Mouse (Mus musculus) cerebral cortex, adult 2 months (tissue): ENCODE results near the gene Fbxl19.

Experiments used
- WGBS: fragments of 180-500 bp; shearing (Covaris S2); methylation state at CpG from one replicate; pipeline ENCODE4 v1.1.7; 2018; 5-methylcytosine and 5-hydroxymethylcytosine counted together

The Fbxl19 gene

DNA sequence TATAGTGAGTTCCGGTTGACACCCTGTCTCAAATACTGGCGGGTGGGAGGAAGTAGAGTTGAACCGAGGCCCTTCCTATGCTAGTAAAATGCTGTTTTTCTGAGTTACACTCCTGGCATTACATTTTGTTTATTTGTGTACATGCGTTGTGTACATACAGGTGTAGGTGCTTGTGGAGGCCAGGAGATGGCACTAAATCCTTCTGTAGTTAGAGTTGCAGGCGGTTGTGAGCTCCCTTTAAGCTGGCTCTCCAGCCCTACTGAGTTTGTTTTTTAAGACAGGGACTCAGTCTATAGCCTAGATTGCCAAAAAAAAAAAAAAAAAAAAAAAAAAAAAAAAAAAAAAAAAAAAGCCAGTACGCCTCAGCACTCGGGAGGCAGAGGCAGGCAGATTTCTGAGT is 16.4 kb upstream of the Fbxl19 start:
- 82% methylated on average over 7 of the region's 7 CpGs for WGBS

DNA sequence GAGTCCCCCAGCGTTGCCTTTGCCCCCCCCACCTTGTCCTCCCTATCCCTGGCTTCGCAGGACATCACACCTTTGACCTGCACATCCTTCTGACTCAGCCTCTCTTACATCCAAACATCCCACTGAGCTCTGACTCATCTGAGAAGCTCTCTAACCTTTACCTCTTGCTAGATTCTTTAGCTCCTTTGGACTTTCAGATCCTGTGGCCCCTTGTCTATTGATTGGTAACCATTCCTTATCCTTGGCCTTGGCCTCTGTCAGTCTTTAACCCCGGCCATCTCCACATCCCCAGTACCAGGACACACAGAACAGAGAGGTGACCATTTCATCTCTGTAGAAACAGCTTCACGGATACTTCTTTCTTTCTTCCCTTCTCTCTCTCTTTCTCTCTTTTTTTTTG is 14.2 kb upstream of the Fbxl19 start:
- 74% methylated on average over 4 of the region's 4 CpGs for WGBS

DNA sequence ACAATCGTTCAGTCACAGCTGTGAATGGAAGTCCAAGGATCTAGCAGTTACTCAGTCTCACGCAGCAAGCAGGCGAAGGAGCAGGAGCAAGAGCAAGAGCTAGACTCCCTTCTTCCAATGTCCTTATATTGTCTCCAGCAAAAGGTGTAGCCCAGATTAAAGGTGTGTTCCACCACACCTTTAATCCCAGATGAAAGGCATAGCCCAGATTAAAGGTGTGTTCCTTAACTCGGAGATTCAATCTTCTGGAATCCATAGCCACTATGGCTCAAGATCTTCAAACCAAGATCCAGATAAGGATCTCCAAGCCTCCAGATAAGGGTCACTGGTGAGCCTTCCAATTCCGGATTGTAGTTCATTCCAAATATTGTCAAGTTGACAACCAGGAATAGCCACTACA is 12.3 kb upstream of the Fbxl19 start, which contains the start of gene Ctf2:
Gene Ctf2 (minus strand): TSS at position 101 of the 400 bp plus-strand sequence.
- WGBS: 88% methylated on average over 1 of the region's 5 CpGs

DNA sequence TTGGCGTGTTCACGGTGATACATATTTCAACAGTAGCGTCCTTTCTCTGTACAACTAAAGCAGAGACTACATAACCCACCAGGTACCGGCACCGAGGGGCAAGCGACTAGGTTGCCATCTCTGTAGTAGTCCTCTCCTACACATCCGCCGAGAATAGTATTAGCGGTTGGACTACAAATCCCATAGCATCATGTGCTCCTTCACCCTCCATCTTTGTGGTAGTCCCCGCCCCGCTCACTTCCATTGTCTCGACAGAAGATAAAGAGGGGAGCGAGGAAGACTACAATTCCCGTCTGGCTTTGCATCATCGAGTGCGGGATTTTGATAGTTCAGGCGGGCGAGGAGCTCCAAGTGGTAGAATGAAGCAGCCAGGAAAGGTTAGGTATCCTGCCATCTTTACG is 908 bp downstream of the Fbxl19 start:
- WGBS: under 1% methylated on average over 19 of the region's 19 CpGs

DNA sequence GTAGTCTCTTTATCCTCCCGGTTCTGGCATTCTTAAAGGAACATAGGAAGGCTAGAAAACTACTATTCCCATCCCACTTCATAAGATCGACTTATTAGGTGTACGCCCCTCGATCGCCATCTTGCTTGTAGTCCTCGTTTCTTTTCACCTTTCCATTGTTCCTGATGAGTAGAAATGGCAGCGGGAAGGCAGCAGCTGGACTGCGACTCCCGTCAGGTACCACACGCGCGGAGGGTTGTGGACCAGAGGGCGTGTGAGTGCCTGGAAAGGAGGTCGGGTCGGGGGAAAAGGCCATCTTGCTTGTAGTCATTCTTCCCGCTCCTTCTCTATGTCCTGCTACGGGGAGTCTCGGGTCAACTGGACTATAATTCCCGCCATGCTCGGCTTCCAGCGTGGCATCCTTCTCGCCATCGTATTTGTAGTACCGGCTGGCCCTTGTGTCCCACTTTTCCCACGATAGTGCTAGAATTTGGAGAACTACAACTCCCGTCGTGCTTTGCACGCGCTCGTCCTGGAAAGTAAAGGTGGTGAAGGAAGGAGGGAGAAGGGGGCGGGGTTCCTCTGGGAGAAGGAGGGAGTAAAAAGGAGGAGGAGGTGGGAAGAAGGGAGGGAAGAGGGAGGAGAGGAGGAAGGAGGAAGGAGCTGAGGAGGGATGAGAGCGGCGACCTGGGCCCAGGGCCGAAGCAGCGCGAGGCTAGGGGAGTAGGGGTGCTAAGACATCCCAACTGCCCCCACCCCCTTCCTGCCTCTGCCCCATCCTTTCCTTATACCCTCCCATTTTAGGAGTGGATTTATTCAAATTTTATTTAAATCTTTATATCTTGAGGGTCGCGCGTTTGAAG is 1.5 kb downstream of the Fbxl19 start:
- WGBS: under 1% methylated on average over 39 of the region's 39 CpGs

DNA sequence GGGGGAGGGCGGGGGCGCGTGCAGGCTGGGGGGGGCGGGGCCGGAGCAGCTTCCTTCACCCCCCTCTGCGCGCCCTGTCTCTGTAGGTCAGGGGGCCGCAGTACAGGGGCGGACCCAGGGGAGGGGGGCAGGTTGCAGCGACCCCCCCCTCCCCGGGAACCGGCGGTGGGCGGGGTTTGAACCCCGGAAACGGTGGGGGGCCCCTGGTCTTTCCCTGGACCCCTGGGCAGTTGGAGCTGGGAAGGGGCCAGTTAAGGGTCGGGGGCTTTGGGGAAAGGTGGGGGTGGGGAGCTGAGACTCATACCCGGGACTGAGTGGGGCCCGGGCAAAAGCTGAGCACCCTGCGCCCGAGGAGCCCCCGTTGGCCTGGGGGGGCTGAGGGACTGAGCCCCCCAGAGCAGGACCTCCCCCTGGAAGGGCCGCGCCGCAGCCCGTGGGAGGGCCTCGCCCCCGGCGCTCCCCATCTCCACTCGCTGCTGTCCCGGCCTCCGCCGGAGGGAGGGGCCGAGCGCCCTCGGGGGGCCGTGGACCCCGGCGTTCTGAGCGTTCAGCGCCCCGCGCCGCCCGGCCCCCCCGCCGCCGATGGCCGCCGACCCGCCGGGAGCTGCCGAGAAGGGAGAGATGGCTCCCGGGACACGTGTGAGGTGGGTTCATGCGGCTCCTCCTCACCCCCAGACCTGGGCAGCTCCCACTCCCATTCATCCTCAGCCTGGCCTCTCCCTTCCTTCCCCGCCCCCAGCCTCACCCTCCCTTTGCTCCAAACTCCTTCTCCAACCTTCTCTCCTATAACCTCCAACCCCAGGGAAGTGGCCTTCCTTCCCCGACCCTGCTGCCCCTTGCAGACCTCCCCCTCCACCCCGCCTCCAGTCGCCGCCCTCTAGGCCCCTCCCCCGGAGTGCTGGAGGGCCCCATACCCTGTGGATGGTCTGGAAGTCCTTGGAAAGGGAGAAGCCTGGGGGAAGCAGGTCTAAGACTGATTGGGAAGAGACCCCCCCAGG is 2.5 kb downstream of the Fbxl19 start:
- 1% methylated on average over 62 of the region's 62 CpGs for WGBS

DNA sequence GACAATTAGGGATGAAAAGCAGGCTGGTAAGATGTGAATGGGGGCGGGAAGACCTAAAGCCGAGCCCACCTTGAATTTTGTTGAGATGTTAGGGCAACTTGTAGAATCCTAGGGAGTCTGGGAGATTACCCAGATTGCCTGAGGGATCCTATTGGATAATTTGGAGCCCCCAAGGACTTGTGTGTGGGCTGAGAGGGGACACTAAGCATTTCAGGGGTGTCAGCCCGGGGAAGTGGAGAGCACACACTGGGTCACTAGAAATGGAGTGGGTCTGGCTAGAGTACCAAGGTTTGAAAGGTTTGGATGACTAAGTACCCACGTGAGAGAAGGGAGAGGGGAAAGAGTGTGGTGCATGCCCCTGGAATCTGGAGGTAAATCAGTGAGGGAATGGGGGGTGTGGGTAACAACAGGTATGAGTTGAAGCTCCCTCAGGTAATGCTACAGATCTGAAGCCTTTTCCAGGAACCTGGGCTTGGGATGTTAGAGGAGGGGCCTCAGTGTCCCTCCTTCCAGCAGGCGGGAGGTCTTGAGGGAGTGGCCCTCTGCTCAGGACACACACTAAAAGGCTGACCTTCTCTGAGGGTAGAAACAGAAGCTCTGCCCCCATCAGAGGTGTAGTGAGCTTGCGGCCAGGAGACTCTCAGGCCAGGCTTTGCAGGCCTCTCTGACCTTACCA is 3.4 kb downstream of the Fbxl19 start:
- 48% methylated on average over 6 of the region's 6 CpGs for WGBS

DNA sequence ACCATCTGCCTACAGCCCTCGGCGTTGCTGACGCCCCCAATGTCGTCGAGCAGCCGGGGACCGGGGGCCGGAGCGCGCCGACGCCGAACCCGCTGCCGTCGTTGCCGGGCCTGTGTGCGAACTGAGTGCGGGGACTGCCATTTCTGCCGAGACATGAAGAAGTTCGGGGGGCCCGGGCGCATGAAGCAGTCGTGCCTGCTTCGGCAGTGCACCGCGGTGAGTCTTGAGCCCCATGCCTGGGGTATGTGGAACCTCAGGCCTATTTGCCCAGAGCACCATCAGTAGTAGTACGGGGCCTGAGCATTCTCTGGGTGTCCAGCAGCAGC is 3.9 kb downstream of the Fbxl19 start:
- WGBS: 93% methylated on average over 28 of the region's 28 CpGs

DNA sequence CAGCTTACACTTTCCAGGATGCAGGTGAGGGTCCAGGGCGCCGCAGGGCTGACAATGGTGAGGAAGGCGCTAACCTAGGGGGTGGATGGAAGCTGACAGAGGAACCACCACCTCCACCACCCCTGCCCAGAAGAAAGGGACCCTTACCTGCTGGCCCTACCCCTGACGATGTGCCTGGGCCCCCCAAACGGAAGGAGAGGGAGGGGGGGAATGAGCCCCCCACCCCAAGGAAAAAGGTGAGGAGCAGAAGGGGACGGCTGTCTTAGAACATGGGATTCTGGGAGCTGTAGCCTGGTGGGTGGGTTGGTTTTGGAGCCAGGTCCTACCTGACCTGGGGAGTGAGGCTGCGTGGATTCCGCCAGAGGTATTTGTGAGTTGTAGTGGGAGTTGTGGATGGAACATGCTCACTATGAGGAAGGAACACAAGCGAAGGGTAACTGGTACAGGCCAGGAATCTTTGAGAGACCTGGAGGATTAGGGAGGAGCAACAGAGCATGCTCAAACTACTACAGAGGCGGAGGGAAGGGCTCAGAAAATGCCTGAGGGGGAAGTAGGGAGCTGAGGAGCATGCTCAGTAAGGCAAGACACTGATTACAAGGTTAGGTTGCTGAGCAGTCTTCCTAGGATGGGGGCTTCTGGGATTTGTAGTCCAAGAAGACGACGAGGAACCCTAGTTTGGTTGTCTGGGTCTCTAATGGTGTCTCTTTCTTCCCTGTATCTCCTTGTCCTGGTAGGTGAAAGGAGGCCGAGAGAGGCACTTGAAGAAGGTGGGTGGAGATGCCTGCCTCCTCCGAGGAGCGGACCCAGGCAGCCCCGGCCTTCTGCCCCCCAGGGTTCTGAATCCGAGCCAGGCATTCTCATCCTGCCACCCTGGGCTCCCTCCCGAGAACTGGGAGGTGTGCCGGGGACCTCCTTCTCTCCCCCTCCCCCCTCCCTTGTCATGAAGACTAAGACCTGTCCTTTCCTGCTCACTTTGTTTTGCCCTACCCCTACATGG is 6.1 kb downstream of the Fbxl19 start:
- 65% methylated on average over 19 of the region's 19 CpGs for WGBS

DNA sequence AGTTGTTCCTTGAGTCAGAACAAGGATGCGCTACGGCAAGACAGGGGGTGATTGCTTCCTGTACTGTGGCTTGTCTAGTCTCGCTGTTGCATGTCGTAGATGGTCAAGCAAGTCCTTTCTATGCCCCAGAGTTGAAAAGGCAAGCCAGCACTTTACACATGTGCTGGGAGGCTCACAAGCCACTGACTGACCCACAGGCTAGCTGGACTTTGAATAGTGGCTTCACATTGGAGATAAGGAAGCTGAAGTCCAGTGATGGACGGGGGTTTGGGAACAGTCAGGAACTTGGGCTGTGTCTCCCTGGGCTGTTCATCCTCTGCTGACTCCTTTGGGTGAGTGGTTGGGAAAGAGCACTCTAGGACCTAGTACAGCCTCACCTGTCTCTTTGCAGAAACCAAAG is 7.3 kb downstream of the Fbxl19 start:
- WGBS: 96% methylated on average over 5 of the region's 5 CpGs

DNA sequence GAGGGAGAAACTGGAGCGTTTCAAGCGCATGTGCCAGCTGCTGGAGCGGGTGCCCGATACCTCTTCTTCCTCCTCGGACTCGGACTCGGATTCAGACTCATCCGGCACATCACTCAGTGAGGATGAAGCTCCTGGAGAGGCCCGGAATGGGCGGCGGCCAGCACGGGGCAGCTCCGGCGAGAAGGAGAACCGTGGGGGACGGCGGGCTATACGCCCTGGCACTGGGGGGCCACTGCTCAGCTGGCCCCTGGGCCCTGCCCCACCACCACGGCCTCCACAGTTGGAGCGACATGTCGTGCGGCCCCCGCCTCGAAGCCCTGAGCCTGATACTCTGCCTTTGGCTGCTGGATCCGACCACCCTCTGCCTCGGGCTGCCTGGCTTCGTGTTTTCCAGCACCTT is 7.7 kb downstream of the Fbxl19 start:
- 94% methylated on average over 26 of the region's 27 CpGs for WGBS

DNA sequence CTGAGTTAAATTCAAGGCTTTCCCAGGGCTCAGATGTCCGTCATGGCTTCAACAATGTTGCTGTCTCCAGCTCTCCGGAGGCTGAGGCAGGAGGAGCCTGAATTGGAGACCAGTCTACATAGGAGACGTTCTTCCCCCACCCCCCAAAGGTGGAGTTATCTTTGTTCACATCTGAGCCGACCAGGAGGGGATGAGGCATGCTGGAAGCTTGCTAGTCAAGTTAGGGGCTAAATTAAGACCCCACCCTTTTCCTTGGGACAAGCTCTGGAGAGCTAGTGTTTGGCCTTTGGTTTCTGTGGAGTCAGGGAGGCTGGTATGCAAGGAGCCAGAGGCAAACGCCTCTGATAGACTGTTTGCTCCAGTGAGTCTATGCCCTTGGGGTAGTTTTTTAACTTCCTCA is 8.8 kb downstream of the Fbxl19 start:
- WGBS: 63% methylated on average over 5 of the region's 5 CpGs

DNA sequence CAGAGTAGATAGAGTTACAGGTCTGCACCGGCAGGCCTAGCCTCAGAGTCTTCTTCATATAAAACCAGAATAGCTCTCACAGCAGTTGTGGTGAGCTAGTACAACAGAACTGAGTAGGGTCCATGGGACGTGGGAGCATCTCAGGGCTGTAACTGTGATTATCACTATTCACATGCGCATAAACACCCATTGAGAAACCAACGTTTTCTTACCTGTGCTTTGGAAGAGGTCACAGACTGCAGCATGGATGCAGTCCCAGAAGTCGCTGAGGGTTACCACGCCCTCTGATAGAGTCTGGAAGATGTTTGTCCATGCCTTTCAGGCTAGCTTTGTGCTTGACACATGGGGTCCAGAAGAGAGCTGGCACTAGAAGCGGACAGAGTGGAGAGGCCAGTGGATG is 9.4 kb downstream of the Fbxl19 start:
- WGBS: 83% methylated on average over 7 of the region's 7 CpGs

DNA sequence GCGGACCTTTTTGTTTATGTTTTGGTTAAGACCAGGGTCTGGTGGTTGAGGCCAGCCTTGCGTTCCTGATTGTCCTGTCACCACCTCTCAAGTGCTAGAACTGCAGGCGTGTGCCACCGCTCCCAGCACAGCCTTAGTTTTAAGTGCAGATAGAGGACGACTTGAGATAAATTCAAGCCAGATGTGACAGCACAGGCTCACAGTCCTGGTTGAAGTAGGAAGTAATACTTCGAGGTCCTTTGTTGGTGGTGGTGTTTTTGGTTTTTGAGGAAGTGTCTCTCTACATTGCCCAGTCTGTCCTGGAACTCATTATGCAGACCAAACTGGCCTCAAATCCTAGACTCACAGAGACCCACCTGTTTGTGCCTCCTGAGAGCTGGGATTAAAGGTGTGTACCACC is 15.4 kb downstream of the Fbxl19 start:
- 75% methylated on average over 6 of the region's 6 CpGs for WGBS

DNA sequence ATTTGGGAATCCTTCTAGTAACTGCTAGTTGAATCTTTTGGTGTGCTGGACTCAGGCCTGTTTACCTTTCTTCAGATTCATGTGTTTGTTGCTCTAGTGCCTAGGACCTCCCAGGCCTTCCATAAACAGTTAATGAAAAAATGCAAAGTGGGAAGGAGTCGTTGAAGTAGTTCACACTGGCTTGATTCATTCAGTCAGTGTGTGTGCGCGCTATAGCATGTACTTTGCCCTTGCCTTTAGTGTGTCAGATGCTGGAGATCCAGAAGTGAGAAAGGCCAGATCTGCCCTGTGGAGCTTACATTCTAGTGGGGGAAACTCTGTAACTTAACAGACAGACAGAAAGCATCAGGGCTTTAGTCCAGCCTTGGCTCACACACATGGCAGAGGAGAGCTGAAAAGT is 16.1 kb downstream of the Fbxl19 start:
- 72% methylated on average over 3 of the region's 3 CpGs for WGBS

DNA sequence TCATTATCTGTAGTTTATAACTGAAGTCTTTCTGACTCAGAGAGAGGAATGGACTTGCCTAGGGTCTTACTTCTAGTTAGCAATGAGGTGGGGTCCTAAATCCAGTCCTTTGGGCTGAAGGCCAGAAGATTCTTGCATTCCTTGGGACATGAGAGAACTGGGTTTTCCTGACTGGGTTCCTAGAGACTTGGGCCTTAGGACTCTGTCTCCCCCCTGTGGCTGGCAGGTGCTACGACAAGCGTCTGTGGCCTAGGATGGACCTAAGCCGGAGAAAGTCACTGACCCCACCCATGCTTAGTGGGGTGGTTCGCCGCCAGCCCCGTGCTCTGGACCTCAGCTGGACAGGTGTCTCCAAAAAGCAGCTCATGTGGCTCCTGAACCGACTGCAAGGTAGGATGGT is 16.7 kb downstream of the Fbxl19 start:
- 28% methylated on average over 7 of the region's 7 CpGs for WGBS

DNA sequence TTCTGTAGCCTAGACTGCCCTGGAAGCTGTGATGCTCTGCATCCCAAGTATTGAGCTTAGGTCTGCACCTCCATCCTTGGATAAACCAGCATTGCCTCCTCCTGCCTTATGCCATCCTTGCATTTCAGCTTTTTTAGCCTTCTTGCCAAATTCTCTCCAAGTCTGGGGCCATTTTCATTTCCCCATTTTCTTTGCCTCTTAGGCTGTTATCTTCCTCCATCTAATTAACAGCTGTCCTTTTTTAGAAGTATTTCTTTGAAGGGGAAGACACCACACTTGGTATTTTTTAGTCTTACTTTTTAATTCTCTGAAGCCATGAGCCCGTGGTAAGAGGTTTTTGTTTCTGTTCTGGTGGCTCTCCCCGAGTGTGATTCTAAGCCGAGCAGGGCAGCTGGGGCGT is 19.3 kb downstream of the Fbxl19 start:
- 75% methylated on average over 4 of the region's 4 CpGs for WGBS

DNA sequence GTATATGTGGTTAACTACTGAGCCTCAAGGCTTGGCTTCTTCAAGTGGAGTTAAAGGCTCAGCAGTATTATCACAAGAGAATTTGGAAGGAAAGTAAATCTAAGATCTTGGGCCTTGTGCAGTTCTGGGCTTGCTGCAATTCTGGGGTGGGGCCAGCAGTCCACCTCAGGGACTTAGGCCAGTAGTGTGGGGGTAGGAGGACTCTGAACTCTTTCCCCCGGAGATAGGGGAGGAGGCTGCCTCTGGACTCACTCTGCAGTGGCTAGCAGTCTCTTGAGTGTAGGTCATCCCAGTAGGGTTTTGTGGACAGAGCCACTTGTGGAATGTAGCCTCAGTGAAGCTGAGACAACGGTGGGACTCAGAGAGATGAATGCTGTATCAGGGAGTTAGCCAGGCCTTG is 21.4 kb downstream of the Fbxl19 start:
- 85% methylated on average over 2 of the region's 2 CpGs for WGBS

DNA sequence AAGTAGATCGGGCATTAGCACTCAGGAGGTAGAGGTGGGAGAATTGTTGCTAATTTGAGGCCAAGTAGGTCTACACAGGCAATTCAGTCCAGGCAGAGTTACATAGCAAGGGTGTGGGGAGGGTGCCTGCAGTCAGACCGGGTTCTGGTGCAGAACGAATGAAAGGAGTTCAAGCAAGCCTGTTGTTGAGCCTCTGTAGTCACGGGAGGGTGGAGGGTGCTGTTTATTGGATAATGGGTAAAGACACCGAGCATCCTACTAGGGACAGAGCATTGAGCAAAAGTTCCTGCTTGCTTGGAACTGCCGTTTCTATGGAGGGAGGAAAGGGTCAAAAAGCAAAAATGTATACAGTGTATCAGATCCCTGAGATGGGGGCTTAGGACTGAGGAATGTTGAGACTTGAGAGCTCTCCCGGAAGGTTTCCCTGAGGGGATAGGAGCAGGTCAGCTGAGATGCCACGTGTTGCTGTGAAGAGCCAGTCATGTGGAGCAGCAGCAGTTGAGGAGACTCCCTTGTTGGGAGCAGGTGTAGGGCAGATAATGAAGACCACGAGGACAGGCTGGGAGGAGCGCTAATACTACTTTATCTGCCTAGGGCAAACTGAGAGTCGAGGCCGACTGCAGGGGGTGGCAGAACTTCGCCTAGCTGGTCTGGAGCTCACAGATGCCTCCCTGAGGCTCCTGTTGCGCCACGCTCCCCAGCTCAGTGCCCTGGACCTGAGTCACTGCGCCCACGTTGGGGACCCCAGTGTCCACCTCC is 22.7 kb downstream of the Fbxl19 start:
- WGBS: 76% methylated on average over 17 of the region's 17 CpGs

DNA sequence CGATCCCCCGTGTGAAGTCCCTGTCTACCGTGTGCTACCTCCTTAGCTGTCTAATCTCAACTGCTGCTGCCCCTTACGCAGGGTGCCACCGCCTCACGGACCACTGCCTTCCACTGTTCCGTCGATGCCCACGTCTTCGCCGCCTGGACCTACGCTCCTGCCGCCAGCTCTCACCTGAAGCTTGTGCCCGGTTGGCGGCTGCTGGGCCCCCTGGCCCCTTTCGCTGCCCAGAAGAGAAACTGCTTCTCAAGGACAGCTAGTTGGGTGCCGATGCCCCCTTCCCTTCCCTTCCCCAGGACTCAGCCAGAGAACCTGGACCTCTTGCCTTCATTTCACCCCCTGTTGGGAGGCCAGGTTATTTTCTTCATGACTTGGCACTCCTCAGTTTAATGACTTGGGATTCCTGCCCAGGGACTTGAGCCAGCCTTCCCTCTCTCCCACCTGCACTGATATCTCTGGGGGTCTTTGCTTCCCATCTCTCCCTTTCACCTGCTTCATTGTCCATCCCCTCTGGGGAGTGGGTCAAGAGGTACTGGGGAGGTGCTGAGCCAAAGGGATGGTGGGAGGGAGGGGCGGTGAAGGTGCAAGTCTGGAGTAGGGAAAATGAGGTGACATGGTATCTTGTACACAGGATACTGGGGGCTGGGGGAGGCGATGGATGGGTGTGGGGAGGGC is 23.5 kb downstream of the Fbxl19 start:
- WGBS: 92% methylated on average over 19 of the region's 19 CpGs
